Mouse (Mus musculus) inflammation-experienced regulatory T-cells, adult 6 months (primary cell): ENCODE data around the gene Nbr1. TPM values are rescaled to one million over a fixed set of nuclear protein-coding genes. Genes with fewer than 3 reads are reported as not detected.

Source experiments
- ATAC-seq: one replicate; pipeline ENCODE4 v1.8.0; 2017
- polyA plus RNA-seq, 3 experiments: library from polyadenylated mRNA; unstranded; fragments of 100-300 nt; shearing (Covaris generic); gene quantifications; one replicate each; pipeline ENCODE4 v1.2.1; 2017

Gene Nbr1
- polyA plus RNA-seq = 10 to 100 TPM; 53.2 to 76.6 (median 56.5) TPM

- peak; percentile 60 for ATAC-seq
These were observed at the start of gene Nbr1, which contains the start of gene Brca1 for GRCm38 (mm10) chr11:101551751-101552475. Nbr1 (plus strand) TSS chr11:101552149. Brca1 (minus strand) TSS chr11:101551955.

- ATAC-seq = no peak
These were observed 45.6 kb upstream of the Nbr1 start for GRCm38 (mm10) chr11:101506269-101506780.

DNA sequence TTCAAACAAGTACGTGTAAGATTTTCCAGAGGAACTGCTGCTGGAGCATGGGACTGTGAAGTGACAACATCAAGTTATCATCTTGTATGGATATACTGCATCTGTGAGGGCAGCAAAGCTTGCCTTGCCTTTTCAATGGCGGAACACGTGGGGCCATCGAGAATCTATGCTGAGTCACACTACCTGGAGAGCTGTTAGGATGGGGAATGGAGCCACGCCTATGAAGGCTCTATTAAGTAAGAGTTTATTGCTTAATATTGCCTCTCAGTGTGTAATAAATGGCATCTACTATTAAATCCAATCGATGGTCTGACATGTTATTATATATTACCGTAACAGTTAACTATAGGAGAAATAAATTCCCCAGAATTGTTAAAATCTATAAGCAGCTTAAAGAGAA is 44.9 kb upstream of the Nbr1 start:
- ATAC-seq = no peak

GRCm38 (mm10) chr11:101518937-101519336 is 33.0 kb upstream of the Nbr1 start:
- ATAC-seq = no peak

- ATAC-seq = no peak
These were observed 32.6 kb upstream of the Nbr1 start for GRCm38 (mm10) chr11:101519364-101519763.

- no peak for ATAC-seq
These were observed 27.5 kb upstream of the Nbr1 start for GRCm38 (mm10) chr11:101524446-101524845.

GRCm38 (mm10) chr11:101525056-101525455 is 26.9 kb upstream of the Nbr1 start:
- ATAC-seq = no peak

- ATAC-seq = no peak
These were observed 25.9 kb upstream of the Nbr1 start for GRCm38 (mm10) chr11:101525936-101526595.

DNA sequence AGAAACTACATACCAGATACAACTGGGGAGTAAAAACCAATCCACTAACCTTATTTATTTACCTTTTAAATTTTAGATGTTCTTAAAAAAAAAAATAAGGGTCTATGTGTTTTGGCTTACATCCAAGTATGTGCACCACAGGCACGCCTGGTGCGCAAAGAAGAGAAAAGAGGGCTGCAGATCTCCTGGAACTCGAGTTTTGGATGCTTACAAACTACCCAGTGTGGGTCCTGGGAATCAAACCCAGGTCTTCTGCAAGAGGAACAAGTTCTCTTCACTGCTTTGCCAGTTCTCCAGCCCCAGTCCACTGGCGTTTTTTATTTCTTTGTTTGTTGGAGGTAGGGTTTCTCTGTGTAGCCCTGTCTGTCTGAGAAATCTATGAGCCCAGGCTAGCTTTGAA is 25.3 kb upstream of the Nbr1 start:
- ATAC-seq = no peak

DNA sequence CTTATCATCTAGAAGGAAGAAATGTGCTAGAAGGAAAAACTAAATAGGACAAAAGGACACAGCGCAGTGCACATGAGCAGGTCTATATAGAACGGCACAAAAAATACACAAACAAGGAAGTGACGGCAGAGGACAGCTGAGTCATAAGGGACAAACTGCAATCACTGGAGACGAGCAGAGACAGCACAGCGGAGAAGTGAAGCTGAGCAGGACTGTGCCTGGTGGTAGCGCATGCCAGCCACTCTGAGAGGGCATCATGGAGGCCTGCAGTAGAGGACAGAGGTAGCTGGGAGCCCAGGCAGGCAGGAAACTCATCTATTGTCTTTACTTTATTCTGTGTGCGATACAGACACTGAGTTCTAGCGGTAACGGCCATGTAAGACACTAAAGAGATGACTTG is 8.4 kb upstream of the Nbr1 start:
- no peak for ATAC-seq

GRCm38 (mm10) chr11:101544132-101544531 is 7.8 kb upstream of the Nbr1 start:
- no peak for ATAC-seq

- ATAC-seq = no peak
These were observed 3.4 kb upstream of the Nbr1 start for GRCm38 (mm10) chr11:101548526-101548925.

DNA sequence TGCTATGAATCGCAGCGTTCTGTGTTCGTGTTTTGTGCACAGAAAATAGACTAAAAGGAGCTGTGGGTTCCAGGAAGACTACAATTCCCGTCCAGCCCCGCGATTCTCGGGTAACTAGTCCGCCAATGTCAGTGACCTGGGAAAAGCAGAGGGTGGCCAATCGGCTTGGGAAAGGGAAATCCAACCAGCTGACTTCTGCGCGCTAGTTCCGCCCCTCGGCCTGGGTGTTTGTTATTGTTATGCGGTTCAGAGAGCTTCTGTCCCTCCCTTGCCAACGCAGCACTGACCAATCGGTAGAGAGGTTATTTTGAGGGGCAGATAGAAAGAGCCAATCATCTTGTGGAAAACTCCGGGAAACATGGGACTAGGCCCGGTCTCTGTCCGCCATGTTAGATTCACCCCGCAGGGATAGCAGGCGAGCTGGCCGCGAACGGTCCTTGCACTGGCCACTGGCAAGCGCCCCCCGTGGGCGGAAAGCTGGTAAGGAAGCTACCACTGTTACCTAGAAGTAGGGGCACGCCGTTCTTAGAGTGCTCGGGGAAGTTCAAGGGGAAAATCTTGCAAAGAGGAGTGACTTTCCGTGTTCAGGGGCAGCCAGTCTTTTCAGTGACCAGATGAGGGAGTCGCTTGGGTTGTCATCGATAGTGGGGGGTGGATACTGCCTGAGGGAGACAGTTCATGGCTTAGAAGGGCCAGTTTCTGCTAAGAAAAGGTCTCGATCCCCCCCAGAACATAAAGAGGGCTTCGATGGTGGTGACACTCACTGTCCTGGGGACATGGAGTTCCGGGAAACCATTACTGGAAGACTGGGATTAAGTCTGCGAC is 739 bp downstream of the Nbr1 start:
- ATAC-seq = peak; percentile 90

- ATAC-seq = no peak
These were observed 1.5 kb downstream of the Nbr1 start for GRCm38 (mm10) chr11:101553354-101553930.

GRCm38 (mm10) chr11:101556541-101556940 is 4.6 kb downstream of the Nbr1 start:
- ATAC-seq = no peak

- no peak for ATAC-seq
These were observed 5.0 kb downstream of the Nbr1 start for GRCm38 (mm10) chr11:101556954-101557353.

GRCm38 (mm10) chr11:101562391-101562790 is 10.4 kb downstream of the Nbr1 start:
- ATAC-seq = peak; percentile 71

- ATAC-seq = no peak
These were observed 16.5 kb downstream of the Nbr1 start for GRCm38 (mm10) chr11:101568421-101568820.

- no peak for ATAC-seq
These were observed 24.2 kb downstream of the Nbr1 start for GRCm38 (mm10) chr11:101576116-101576515.

DNA sequence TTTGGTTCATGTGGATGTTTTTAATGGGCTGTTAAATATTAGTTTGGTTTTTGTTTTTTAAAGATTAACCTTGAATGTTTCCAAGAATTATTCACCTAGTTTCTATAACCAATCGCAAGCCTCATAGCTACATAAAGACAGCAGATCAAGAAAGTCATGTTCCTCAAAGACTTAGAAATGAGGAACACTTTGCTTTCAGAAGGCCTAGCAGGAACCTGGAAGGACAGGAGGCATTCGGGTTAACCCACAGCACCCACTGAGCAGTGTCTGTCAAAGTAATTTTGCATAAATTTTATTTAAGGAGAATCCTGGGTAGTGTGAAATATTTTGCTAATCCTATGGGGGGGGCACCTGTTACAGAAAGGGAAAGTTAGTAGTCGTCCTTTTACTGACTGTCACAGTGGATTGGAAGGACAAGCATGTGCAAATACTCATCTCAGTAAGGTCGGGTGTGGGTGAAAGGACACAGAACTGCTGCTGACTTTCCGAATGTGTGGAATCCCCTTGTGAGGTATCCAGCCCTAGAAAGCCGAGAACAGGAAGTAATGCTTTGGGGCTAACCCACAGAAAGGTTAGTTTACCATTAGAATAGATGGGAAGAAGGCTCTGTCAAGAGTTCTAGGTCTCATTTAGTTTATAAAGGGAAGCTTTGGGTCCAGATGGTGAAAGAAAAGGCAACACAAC is 29.3 kb downstream of the Nbr1 start:
- no peak for ATAC-seq

DNA sequence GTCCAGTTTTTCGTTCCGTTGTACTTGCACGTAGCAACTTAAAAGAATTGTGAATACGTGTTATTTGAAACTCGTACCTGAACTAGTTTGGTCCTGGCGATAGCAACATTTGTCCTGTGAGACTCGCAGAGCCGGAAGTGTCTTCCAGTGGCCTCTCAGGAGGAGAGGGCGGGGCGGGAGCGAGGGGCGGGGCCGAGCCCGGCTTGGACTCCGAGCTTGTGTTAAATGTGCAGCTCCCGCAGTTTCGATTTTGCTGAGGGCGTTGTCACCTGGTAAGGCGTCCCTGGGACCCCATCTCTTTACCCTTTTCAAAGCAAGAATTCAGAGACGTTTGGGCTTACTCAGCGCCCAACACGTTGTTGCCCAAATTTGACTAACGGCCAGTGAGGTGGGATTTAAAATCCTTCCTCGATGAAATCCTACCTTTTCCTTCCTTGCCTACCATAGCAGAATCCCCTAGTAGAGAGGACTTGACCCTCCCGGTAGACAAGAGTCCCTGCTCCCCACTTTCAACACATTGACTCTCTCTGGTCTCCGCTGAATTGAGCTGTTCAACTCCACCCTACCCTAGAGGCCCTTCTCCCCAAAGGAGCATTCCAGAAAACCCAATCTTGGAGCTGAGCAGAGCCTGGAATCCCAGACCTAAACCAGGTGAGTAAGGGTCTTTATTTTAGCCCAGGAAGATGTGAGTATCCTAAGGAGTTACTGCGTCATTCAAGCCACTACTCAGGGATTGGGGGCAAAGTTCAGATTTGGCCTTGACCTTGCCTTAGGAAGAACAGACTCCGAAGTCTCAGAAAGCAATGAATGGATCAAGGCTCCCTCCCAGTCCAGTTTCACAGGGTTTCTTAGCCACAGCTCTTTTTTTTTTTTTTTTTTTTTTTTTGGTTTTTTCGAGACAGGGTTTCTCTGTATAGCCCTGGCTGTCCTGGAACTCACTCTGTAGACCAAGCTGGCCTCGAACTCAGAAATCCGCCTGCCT is 30.4 kb downstream of the Nbr1 start, which contains the start of gene Tmem106a:
Gene Tmem106a (plus strand): TSS at position 189 of the 982 bp plus-strand sequence.
- peak; percentile 65 for ATAC-seq
